Mouse (Mus musculus) sigmoid colon, adult 10 weeks (tissue): Measurements from ENCODE around the gene Ctnnb1. TPM values are rescaled to one million over a fixed set of nuclear protein-coding genes. Genes with fewer than 3 reads are reported as not detected.

ENCODE experiments used
- polyA plus RNA-seq: library from polyadenylated mRNA; stranded (reverse); fragments of 350-450 nt; fragmentation: Illumina TruSeq; extraction: RNeasy Lipid Tissue Mini Kit (QIAGEN cat#74804); gene quantifications from one replicate; pipeline ENCODE4 v1.2.3, GENCODE M21; 2014; ENCODE audit warnings: low read depth, low replicate concordance

Gene Ctnnb1
- polyA plus RNA-seq: 1,832 TPM

DNA sequence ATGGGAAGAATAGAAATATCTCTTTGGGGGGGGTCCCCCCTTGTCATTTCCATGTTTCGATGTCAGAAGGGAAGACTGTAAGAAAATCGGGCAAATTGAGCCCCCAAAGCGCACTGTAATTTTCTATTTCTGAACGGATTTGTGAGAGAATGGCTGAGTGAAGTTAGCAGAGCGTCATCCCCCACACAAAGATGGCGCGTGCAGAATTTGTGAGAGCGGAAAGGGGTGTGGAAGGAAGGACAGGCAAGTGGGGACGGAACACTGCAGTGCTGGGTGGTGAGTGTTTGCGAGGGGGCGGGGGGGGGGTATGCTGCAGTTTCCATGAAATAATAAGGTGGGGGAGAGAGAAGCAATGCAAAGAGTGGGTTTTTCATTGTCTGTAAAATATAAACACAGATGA lies at the start of gene Ctnnb1:
Gene Ctnnb1, plus strand, starts transcription at position 136 of the 400 bp plus-strand sequence.

